Mouse (Mus musculus) midbrain, embryonic 10.5 days (tissue): Measurements from ENCODE around the gene Dpp4. TPM values are rescaled to one million over a fixed set of nuclear protein-coding genes. Genes with fewer than 3 reads are reported as not detected.
A peak's percentile ranks its signal among the peaks of the same experiment; 100 is the strongest.

ENCODE experiments used
- DNase-seq: peaks from one replicate; pipeline ENCODE4 v3.0.0-alpha.2; 2017; ENCODE audit warnings: low spot score
- H3K27ac ChIP-seq: fragments of 300-500 bp; sonication (generic); replicated peaks from 2 replicates; pipeline ENCODE4 v1.5.1; 2016; ENCODE audit warnings: mild to moderate bottlenecking
- H3K27me3 ChIP-seq: fragments of 300-500 bp; sonication (generic); 2 replicates; pipeline ENCODE4 v1.6.1; 2016; ENCODE audit warnings: low read depth, mild to moderate bottlenecking; ENCODE audit not compliant: poor library complexity, severe bottlenecking
- H3K36me3 ChIP-seq: fragments of 300-500 bp; sonication (generic); 2 replicates; pipeline ENCODE4 v1.6.1; 2016; ENCODE audit warnings: mild to moderate bottlenecking, moderate library complexity
- H3K4me1 ChIP-seq: fragments of 300-500 bp; sonication (generic); 2 replicates; pipeline ENCODE4 v1.6.1; 2016
- H3K4me3 ChIP-seq: fragments of 300-500 bp; sonication (generic); 2 replicates; pipeline ENCODE4 v1.5.1; 2016; ENCODE audit warnings: mild to moderate bottlenecking, moderate library complexity
- H3K9me3 ChIP-seq: fragments of 300-500 bp; sonication (generic); replicated peaks from 2 replicates; pipeline ENCODE4 v1.6.1; 2016; ENCODE audit warnings: mild to moderate bottlenecking
- WGBS: fragments of 180-500 bp; shearing (Covaris S2); methylation state at CpG from one replicate; pipeline ENCODE4 v1.1.7; 2016; 5-methylcytosine and 5-hydroxymethylcytosine counted together
- polyA plus RNA-seq: library from polyadenylated mRNA; unstranded; fragments of >200 nt; fragmentation: Nextera tagmentation; extraction: Ambion mirVana; gene quantifications from 2 replicates; pipeline ENCODE4 v1.2.1, GENCODE M21; 2016

Dpp4 gene
- polyA plus RNA-seq = 0.25 and 0.78 TPM in 2 replicates

- peaks cover 14% of the 10 kb centered on the region for H3K4me1 ChIP-seq
- no peaks in the 10 kb centered on the region for H3K9me3 ChIP-seq
- WGBS = 57% methylated on average over 13 of the region's 13 CpGs
- H3K4me3 ChIP-seq = peak within 1 kb of the TSS; percentile 61
- DNase-seq = no peak
- peaks cover 41% of the 10 kb centered on the region for H3K27me3 ChIP-seq
- no peaks in the 10 kb centered on the region for H3K36me3 ChIP-seq
- H3K27ac ChIP-seq = no peak within 1 kb of the TSS; the same call in 1 of the 2 replicates
Observed at GRCm38 (mm10) chr2:62412081-62412821, at the start of gene Dpp4. TSS of gene Dpp4 (minus strand) at chr2:62412231.

GRCm38 (mm10) chr2:62460815-62461450 is 48.9 kb upstream of the Dpp4 start:
- 90% methylated on average over 12 of the region's 12 CpGs for WGBS
- Histone ChIP-seq H3K4me3 (no peak overlapping the region), H3K4me1 (no peaks in the 10 kb centered on the region), H3K27me3 (no peaks in the 10 kb centered on the region), H3K36me3 (no peaks in the 10 kb centered on the region), H3K9me3 (no peaks in the 10 kb centered on the region), H3K27ac (no peak overlapping the region)
- DNase-seq = no peak

DNA sequence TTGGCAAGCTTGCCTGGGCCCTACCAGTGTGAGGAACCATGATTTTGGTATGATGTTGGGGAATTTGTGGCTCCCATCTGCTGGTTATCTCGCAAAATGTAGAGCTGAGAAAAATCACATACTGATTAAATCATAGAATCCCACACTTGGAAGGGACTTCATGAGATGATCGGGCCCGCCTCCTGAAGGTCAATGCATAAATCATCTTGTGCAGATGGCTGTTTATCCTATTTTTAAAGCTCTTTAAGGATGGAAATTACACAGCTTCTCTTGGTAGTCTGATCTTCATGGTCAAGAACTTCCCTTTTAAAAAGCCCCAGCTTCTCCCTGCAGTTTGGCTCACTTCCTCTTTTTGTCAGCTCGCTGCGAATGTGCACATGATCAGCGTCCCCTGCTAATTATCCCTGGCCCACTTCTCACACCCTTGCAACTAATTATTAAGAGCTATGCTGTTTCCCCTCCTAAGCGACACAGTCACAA is 48.2 kb upstream of the Dpp4 start:
- no peak for DNase-seq
- Histone ChIP-seq H3K4me1 (no peaks in the 10 kb centered on the region), H3K27ac (no peak overlapping the region), H3K4me3 (no peak overlapping the region), H3K27me3 (no peaks in the 10 kb centered on the region), H3K9me3 (no peaks in the 10 kb centered on the region), H3K36me3 (no peaks in the 10 kb centered on the region)
- WGBS = 90% methylated on average over 7 of the region's 7 CpGs

- no peaks in the 10 kb centered on the region for H3K36me3 ChIP-seq
- H3K4me3 ChIP-seq = no peak overlapping the region
- no peaks in the 10 kb centered on the region for H3K27me3 ChIP-seq
- H3K4me1 ChIP-seq = no peaks in the 10 kb centered on the region
- H3K27ac ChIP-seq = no peak overlapping the region
- H3K9me3 ChIP-seq = no peaks in the 10 kb centered on the region
- 79% methylated on average over 18 of the region's 18 CpGs for WGBS
- DNase-seq = no peak
Observed at GRCm38 (mm10) chr2:62459241-62460174, 47.5 kb upstream of the Dpp4 start.

- no peaks in the 10 kb centered on the region for H3K9me3 ChIP-seq
- H3K27ac ChIP-seq = no peak overlapping the region
- no peak overlapping the region for H3K4me3 ChIP-seq
- 50% methylated on average over 9 of the region's 9 CpGs for WGBS
- H3K36me3 ChIP-seq = no peaks in the 10 kb centered on the region
- no peaks in the 10 kb centered on the region for H3K27me3 ChIP-seq
- no peaks in the 10 kb centered on the region for H3K4me1 ChIP-seq
- no peak for DNase-seq
Observed at GRCm38 (mm10) chr2:62458070-62458469, 46.0 kb upstream of the Dpp4 start.

GRCm38 (mm10) chr2:62454991-62455390 is 43.0 kb upstream of the Dpp4 start:
- Histone ChIP-seq H3K4me3 (no peak overlapping the region), H3K9me3 (no peaks in the 10 kb centered on the region), H3K36me3 (no peaks in the 10 kb centered on the region), H3K27ac (no peak overlapping the region), H3K4me1 (no peaks in the 10 kb centered on the region), H3K27me3 (no peaks in the 10 kb centered on the region)
- DNase-seq = no peak
- WGBS = 89% methylated on average over 11 of the region's 11 CpGs

GRCm38 (mm10) chr2:62454033-62454432 is 42.0 kb upstream of the Dpp4 start:
- 86% methylated on average over 6 of the region's 6 CpGs for WGBS
- Histone ChIP-seq H3K9me3 (no peaks in the 10 kb centered on the region), H3K4me3 (no peak overlapping the region), H3K27me3 (no peaks in the 10 kb centered on the region), H3K27ac (no peak overlapping the region), H3K36me3 (no peaks in the 10 kb centered on the region), H3K4me1 (no peaks in the 10 kb centered on the region)
- no peak for DNase-seq

GRCm38 (mm10) chr2:62450364-62450763 is 38.3 kb upstream of the Dpp4 start:
- H3K4me3 ChIP-seq = no peak overlapping the region
- H3K36me3 ChIP-seq = no peaks in the 10 kb centered on the region
- H3K27ac ChIP-seq = no peak overlapping the region
- no peak for DNase-seq
- H3K9me3 ChIP-seq = no peaks in the 10 kb centered on the region
- H3K27me3 ChIP-seq = no peaks in the 10 kb centered on the region
- 95% methylated on average over 6 of the region's 6 CpGs for WGBS
- no peaks in the 10 kb centered on the region for H3K4me1 ChIP-seq

- no peaks in the 10 kb centered on the region for H3K27me3 ChIP-seq
- 93% methylated on average over 5 of the region's 5 CpGs for WGBS
- H3K27ac ChIP-seq = no peak overlapping the region
- H3K4me3 ChIP-seq = no peak overlapping the region
- no peak for DNase-seq
- H3K9me3 ChIP-seq = no peaks in the 10 kb centered on the region
- no peaks in the 10 kb centered on the region for H3K4me1 ChIP-seq
- H3K36me3 ChIP-seq = no peaks in the 10 kb centered on the region
Observed at GRCm38 (mm10) chr2:62449692-62450346, 37.8 kb upstream of the Dpp4 start.

- WGBS = 72% methylated on average over 13 of the region's 13 CpGs
- no peaks in the 10 kb centered on the region for H3K27me3 ChIP-seq
- no peak overlapping the region for H3K4me3 ChIP-seq
- DNase-seq = no peak
- no peaks in the 10 kb centered on the region for H3K36me3 ChIP-seq
- no peaks in the 10 kb centered on the region for H3K4me1 ChIP-seq
- H3K27ac ChIP-seq = no peak overlapping the region
- no peaks in the 10 kb centered on the region for H3K9me3 ChIP-seq
Observed at GRCm38 (mm10) chr2:62440802-62441544, 28.9 kb upstream of the Dpp4 start.

- 92% methylated on average over 4 of the region's 4 CpGs for WGBS
Observed at GRCm38 (mm10) chr2:62440083-62440482, 28.1 kb upstream of the Dpp4 start.

More at GRCm38 (mm10) chr2:62440083-62440482, 28.1 kb upstream of the Dpp4 start:
- Histone ChIP-seq H3K4me1 (no peaks in the 10 kb centered on the region), H3K27ac (no peak overlapping the region), H3K27me3 (no peaks in the 10 kb centered on the region), H3K9me3 (no peaks in the 10 kb centered on the region), H3K4me3 (no peak overlapping the region), H3K36me3 (no peaks in the 10 kb centered on the region)
- no peak for DNase-seq
